Comparison of ENCODE assay signal across 28 mouse cellular contexts in the genomic region with DNA sequence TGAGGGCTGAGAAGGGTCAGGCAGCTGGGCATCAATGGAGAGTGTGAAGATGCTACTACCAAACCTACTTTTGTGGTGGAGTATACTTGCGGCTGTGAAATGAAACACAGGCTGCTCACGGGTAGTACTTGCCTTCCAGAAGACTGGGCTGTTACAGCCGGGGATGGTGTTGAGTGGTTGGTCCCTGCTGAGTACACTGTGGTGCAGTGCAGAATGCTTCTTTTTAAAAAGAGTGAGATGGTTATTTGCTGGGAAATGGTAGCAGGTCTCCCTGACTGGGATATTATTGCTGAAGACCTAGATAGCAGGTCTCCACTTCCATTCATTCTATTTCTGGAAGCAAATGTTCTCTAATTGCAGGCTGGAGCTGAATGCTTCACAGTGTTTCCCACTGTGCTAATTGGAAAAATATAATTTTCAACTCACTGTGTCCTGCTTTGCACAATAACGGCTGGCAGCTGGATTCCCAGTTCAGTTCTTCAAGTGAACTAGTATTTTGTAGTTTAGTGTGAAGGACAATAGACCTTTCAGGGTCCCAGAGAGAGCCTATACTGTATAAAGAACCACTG. TPM values are rescaled to one million over a fixed set of nuclear protein-coding genes. Genes with fewer than 3 reads are reported as not detected.
DNase-seq lines count a peak whose midpoint lies in the region; ATAC-seq and TF ChIP-seq lines count a peak whose summit lies in the region.
"Had no signal": no experiment of that assay in that cellular context is flagged by ENCODE, and none has a peak within 500 bp of the region (broad histone marks: within the 10 kb centered on the region; RNA-seq: fewer than 3 reads in every experiment).

No protein-coding gene starts in this region.

- TF ChIP-seq POLR2A in lung, adult 2 months (IDR thresholded peaks at IDR 0.05; ENCODE audit: borderline replicate concordance, extremely low read depth, low read depth, low read length): no peak

- no peak for TF ChIP-seq CTCF in liver, postnatal 0 days (IDR thresholded peaks at IDR 0.05; ENCODE audit: low read depth)
- TF ChIP-seq CTCF in lung, adult 2 months (IDR thresholded peaks at IDR 0.05; ENCODE audit: insufficient read depth, low read length): no peak

- 0 out of 2 replicates have a peak, but pooled peaks cover 7% of the 10 kb centered on the region for H3K36me3 ChIP-seq in liver, embryonic 13.5 days
- H3K36me3 ChIP-seq in liver, postnatal 0 days (replicated peaks; ENCODE audit: insufficient read depth, low read length): no peaks in the 10 kb centered on the region
- H3K36me3 ChIP-seq: heart, embryonic 13.5 days; limb, embryonic 15.5 days; neural tube, embryonic 15.5 days had no signal

- H3K9me3 ChIP-seq in liver, embryonic 13.5 days (replicated peaks): no peaks in the 10 kb centered on the region
- H3K9me3 ChIP-seq in liver, postnatal 0 days (ENCODE audit: low read length): no peaks in the 10 kb centered on the region
- H3K9me3 ChIP-seq: heart, embryonic 13.5 days; limb, embryonic 15.5 days; neural tube, embryonic 15.5 days had no signal

- no peak overlapping the region for H3K4me3 ChIP-seq in liver, embryonic 13.5 days (replicated peaks)
- no peak overlapping the region for H3K4me3 ChIP-seq in liver, postnatal 0 days (ENCODE audit: low read depth, low read length)
- H3K4me3 ChIP-seq in lung, adult 2 months (replicated peaks; ENCODE audit: extremely low read depth, low read depth, low read length): no peak overlapping the region
- H3K4me3 ChIP-seq: heart, adult 2 months; heart, embryonic 13.5 days; limb, embryonic 15.5 days; neural tube, embryonic 15.5 days had no signal

- DNase-seq in frontal cortex, postnatal 36 days (ENCODE audit: low spot score in 2 of 2): no peak
- no peak for DNase-seq in liver, embryonic 13.5 days
- DNase-seq in liver, postnatal 0 days: no peak
- DNase-seq in Muller cell, postnatal 12 days (ENCODE audit: inconsistent ontology term): peak; percentile 55
- DNase-seq in brain, adult 2 months (ENCODE audit: low read depth, low spot score): peak; percentile 66
- no peak for DNase-seq in lung, adult 2 months
- DNase-seq: adrenal gland, adult 2 months; adrenal gland, postnatal 36 days; B cell, adult 2 months; cerebellum, adult 8-10 months; cerebellum, postnatal 25 days; gastrocnemius, postnatal 14 days; heart, adult 2 months; heart, postnatal 10 days; kidney, postnatal 14 days; layer of hippocampus, postnatal 36 days; left cerebral cortex, postnatal 4 days; lung, postnatal 4 days; midbrain, embryonic 14.5 days; right cerebral cortex, postnatal 4 days; thymus, postnatal 4 days had no signal

- peak overlapping the region; percentile 90 for H3K27ac ChIP-seq in liver, embryonic 13.5 days
- no peak overlapping the region for H3K27ac ChIP-seq in liver, postnatal 0 days (ENCODE audit: low read depth)
- H3K27ac ChIP-seq: heart, adult 2 months; heart, embryonic 13.5 days; hindbrain, embryonic 14.5 days; limb, embryonic 15.5 days; neural tube, embryonic 15.5 days had no signal

- H3K9ac ChIP-seq in liver, embryonic 13.5 days: no peak overlapping the region
- no peak overlapping the region for H3K9ac ChIP-seq in liver, postnatal 0 days (replicated peaks)
- H3K9ac ChIP-seq: heart, embryonic 13.5 days; hindbrain, embryonic 14.5 days; limb, embryonic 15.5 days; neural tube, embryonic 15.5 days had no signal

- H3K4me1 ChIP-seq in liver, embryonic 13.5 days (replicated peaks): peaks cover 43% of the 10 kb centered on the region
- peaks cover 9% of the 10 kb centered on the region for H3K4me1 ChIP-seq in liver, postnatal 0 days (ENCODE audit: insufficient read depth)
- no peaks in the 10 kb centered on the region for H3K4me1 ChIP-seq in lung, adult 2 months (ENCODE audit: control insufficient read depth, insufficient read depth, low read length)
- H3K4me1 ChIP-seq: neural tube, embryonic 15.5 days had no signal

- H3K27me3 ChIP-seq in liver, embryonic 13.5 days: no peaks in the 10 kb centered on the region
- no peaks in the 10 kb centered on the region for H3K27me3 ChIP-seq in liver, postnatal 0 days (ENCODE audit: insufficient read depth, low read length)
- H3K27me3 ChIP-seq: heart, embryonic 13.5 days; limb, embryonic 15.5 days; neural tube, embryonic 15.5 days had no signal

- no peak for TF ChIP-seq EP300 in liver, postnatal 0 days (IDR thresholded peaks at IDR 0.05; ENCODE audit: low read depth)

- peak; percentile 50 for ATAC-seq in frontal cortex, adult (ENCODE audit: low TSS enrichment)
- no peak for ATAC-seq in liver, embryonic 13.5 days (ENCODE audit: low read depth)
- ATAC-seq in liver, postnatal 0 days: no peak
- ATAC-seq: activated CD4-positive, CD25-positive, alpha-beta regulatory T cell, adult 4 months; lung, postnatal 0 days had no signal

- no peak overlapping the region for H3K4me2 ChIP-seq in liver, embryonic 13.5 days
- no peak overlapping the region for H3K4me2 ChIP-seq in liver, postnatal 0 days (ENCODE audit: low read depth, low read length)
- H3K4me2 ChIP-seq: heart, embryonic 13.5 days; hindbrain, embryonic 14.5 days; limb, embryonic 15.5 days; neural tube, embryonic 15.5 days had no signal

- 81% methylated on average over 4 of the region's 4 CpGs for WGBS in liver, embryonic 13.5 days (ENCODE audit: insufficient replicate concordance)
- 83% methylated on average over 4 of the region's 4 CpGs for WGBS in liver, postnatal 0 days (ENCODE audit: insufficient replicate concordance)
- WGBS in lung, adult 2 months: 87% methylated on average over 4 of the region's 4 CpGs

RNA-seq across cellular contexts. Expression of a gene that starts 20.1 kb away (rescaled TPM):
- polyA plus RNA-seq in liver, embryonic 13.5 days (2015; fragmentation: Nextera tagmentation; extraction: Ambion mirVana): 48.6 and 55.8 TPM in 2 replicates
- 20.2 and 24.9 TPM in 2 replicates for polyA plus RNA-seq in liver, postnatal 0 days (2015; fragmentation: Nextera tagmentation; extraction: Ambion mirVana)
- polyA plus RNA-seq in lung, adult 2 months (2012; rRNA removed): 17.1 and 23.3 TPM in 2 replicates

Comparison
In these comparisons a context has a peak if more than half of its experiments do, and no peak if none do; other contexts are left out.
1. DNase-seq: peak in Muller cell, postnatal 12 days (single experiment) and brain, adult 2 months (single experiment); none in frontal cortex, postnatal 36 days (0 of 2), liver, embryonic 13.5 days (single experiment), liver, postnatal 0 days (single experiment) and lung, adult 2 months (single experiment).